Comparison of ENCODE assay signal across 24 mouse cellular contexts in genomic region chr4:95178900-95179299, GRCm38 (mm10).
DNase-seq lines count a peak whose midpoint lies in the region; TF ChIP-seq lines count a peak whose summit lies in the region.
"Had no signal": no experiment of that assay in that cellular context is flagged by ENCODE, and none has a peak within 500 bp of the region (broad histone marks: within the 10 kb centered on the region; RNA-seq: fewer than 3 reads in every experiment).

No protein-coding gene starts in this region.

- peak; percentile 24 to 52 for DNase-seq in frontal cortex, postnatal 36 days (ENCODE audit: low spot score in 2 of 2)
- DNase-seq in frontal cortex, postnatal 25 days (ENCODE audit: low spot score in 2 of 2), result no peak
- peak; percentile 61 to 62 for DNase-seq in right cerebral cortex, adult 2 months (ENCODE audit: low spot score in 2 of 2)
- DNase-seq in right cerebral cortex, postnatal 14 days, result no peak
- DNase-seq in layer of hippocampus, adult 2 months (ENCODE audit: low spot score in 2 of 2), result peak; percentile 81 to 89
- peak; percentile 14 to 22 for DNase-seq in right cerebral cortex, postnatal 36 days (ENCODE audit: low spot score in 2 of 2)
- DNase-seq in heart, adult 18-20 months, result no peak
- no peak for DNase-seq in heart, adult 11 months
- DNase-seq: adrenal gland, adult 2 months; B cell, adult 2 months; cerebellum, adult 18-20 months; gastrocnemius, postnatal 25 days; heart, postnatal 36 days; kidney, adult 18-20 months; kidney, postnatal 4 days; liver, embryonic 13.5 days; lung, adult 2 months; lung, postnatal 14 days; thymus, postnatal 14 days had no signal

- no peak overlapping the region for H3K4me3 ChIP-seq in layer of hippocampus, adult 2 months
- H3K4me3 ChIP-seq: embryonic facial prominence, embryonic 15.5 days; heart, embryonic 15.5 days; hindbrain, embryonic 13.5 days; liver, embryonic 13.5 days; midbrain, embryonic 12.5 days; neural tube, embryonic 15.5 days had no signal

- 0 out of 2 replicates have a peak, but pooled peaks have one; percentile 5 for TF ChIP-seq CTCF in layer of hippocampus, adult 2 months (conservative IDR thresholded peaks at IDR 0.05)

- H3K27ac ChIP-seq in layer of hippocampus, adult 2 months, result peak overlapping the region; percentile 80
- H3K27ac ChIP-seq: embryonic facial prominence, embryonic 15.5 days; heart, embryonic 15.5 days; hindbrain, embryonic 13.5 days; liver, embryonic 13.5 days; midbrain, embryonic 12.5 days; neural tube, embryonic 15.5 days had no signal

Comparison
In these comparisons a context has a peak if more than half of its experiments do, and no peak if none do; other contexts are left out.
1. DNase-seq: peak in frontal cortex, postnatal 36 days (2 of 2), right cerebral cortex, adult 2 months (2 of 2), layer of hippocampus, adult 2 months (2 of 2) and right cerebral cortex, postnatal 36 days (2 of 2); none in frontal cortex, postnatal 25 days (0 of 2), right cerebral cortex, postnatal 14 days (single experiment), heart, adult 18-20 months (0 of 2) and heart, adult 11 months (single experiment).